Mouse (Mus musculus) c-Kit-negative CD71-positive TER-119-positive erythroid progenitor cells, embryonic 14.5 days (primary cell): ENCODE measurements around the gene Megf6.

Experiments
- DNase-seq: peaks from one replicate; pipeline ENCODE4 v3.0.0-alpha.2; 2013; ENCODE audit warnings: low read depth, low spot score

Gene Megf6

GRCm38 (mm10) chr4:154170506-154171150, at the start of gene Megf6:
Gene Megf6 (plus strand): TSS chr4:154170730.
- DNase-seq, result no peak

- no peak for DNase-seq
Measured at GRCm38 (mm10) chr4:154121800-154122199, 48.7 kb upstream of the Megf6 start.

GRCm38 (mm10) chr4:154122374-154122773, 48.2 kb upstream of the Megf6 start:
- no peak for DNase-seq

- no peak for DNase-seq
Measured at GRCm38 (mm10) chr4:154123553-154123952, 47.0 kb upstream of the Megf6 start.

- DNase-seq, result no peak
Measured at GRCm38 (mm10) chr4:154125202-154125601, 45.3 kb upstream of the Megf6 start.

- DNase-seq, result no peak
Measured at GRCm38 (mm10) chr4:154127273-154127672, 43.3 kb upstream of the Megf6 start.

- no peak for DNase-seq
Measured at GRCm38 (mm10) chr4:154129950-154130349, 40.6 kb upstream of the Megf6 start.

- DNase-seq, result no peak
Measured at GRCm38 (mm10) chr4:154131894-154132293, 38.6 kb upstream of the Megf6 start.

GRCm38 (mm10) chr4:154134803-154135202, 35.7 kb upstream of the Megf6 start:
- DNase-seq, result no peak

- no peak for DNase-seq
Measured at GRCm38 (mm10) chr4:154137139-154137538, 33.4 kb upstream of the Megf6 start.

- DNase-seq, result no peak
Measured at GRCm38 (mm10) chr4:154139671-154140181, 30.8 kb upstream of the Megf6 start.

GRCm38 (mm10) chr4:154140182-154140212, 30.5 kb upstream of the Megf6 start, which contains the start of gene Trp73:
Gene Trp73 (minus strand): TSS chr4:154140208.
- no peak for DNase-seq

- no peak for DNase-seq
Measured at GRCm38 (mm10) chr4:154140213-154141008, 30.1 kb upstream of the Megf6 start.

- no peak for DNase-seq
Measured at GRCm38 (mm10) chr4:154141009-154141867, 29.3 kb upstream of the Megf6 start.

GRCm38 (mm10) chr4:154142211-154143040, 28.1 kb upstream of the Megf6 start, which contains the start of gene Wrap73:
Gene Wrap73 (plus strand): TSS chr4:154142372.
- DNase-seq, result peak; percentile 76

GRCm38 (mm10) chr4:154144712-154145111, 25.8 kb upstream of the Megf6 start:
- no peak for DNase-seq

GRCm38 (mm10) chr4:154146342-154146741, 24.2 kb upstream of the Megf6 start:
- no peak for DNase-seq

GRCm38 (mm10) chr4:154154104-154154503, 16.4 kb upstream of the Megf6 start:
- DNase-seq, result no peak

GRCm38 (mm10) chr4:154156050-154156449, 14.5 kb upstream of the Megf6 start:
- DNase-seq, result no peak

- DNase-seq, result no peak
Measured at GRCm38 (mm10) chr4:154157970-154158662, 12.4 kb upstream of the Megf6 start.

- DNase-seq, result peak; percentile 86
Measured at GRCm38 (mm10) chr4:154159002-154159401, 11.5 kb upstream of the Megf6 start.
